Mouse (Mus musculus) lung, adult 2 months (tissue): ENCODE data around the gene Slc16a10. TPM values are rescaled to one million over a fixed set of nuclear protein-coding genes. Genes with fewer than 3 reads are reported as not detected.

Source experiments
- DNase-seq: peaks from one replicate; pipeline ENCODE4 v3.0.0; 2022
- H3K4me1 ChIP-seq: fragments of 200-500 bp; 2 replicates; pipeline ENCODE4 v1.6.1; 2011; ENCODE audit warnings: low read length; ENCODE audit not compliant: control insufficient read depth, insufficient read depth
- H3K4me3 ChIP-seq: fragments of 200-500 bp; replicated peaks from 2 replicates; pipeline ENCODE3; 2011; ENCODE audit warnings: low read depth, mild to moderate bottlenecking, control low read depth, low read length; ENCODE audit errors: extremely low read depth
- CTCF ChIP-seq: fragments of 200-500 bp; IDR thresholded peaks from 2 replicates; pipeline ENCODE4 v1.5.1; 2011; ENCODE audit warnings: mild to moderate bottlenecking, low read length, control low read depth; ENCODE audit not compliant: insufficient read depth
- POLR2A ChIP-seq: fragments of 200-500 bp; IDR thresholded peaks from 2 replicates; pipeline ENCODE4 v1.6.1; 2011; ENCODE audit warnings: low read depth, mild to moderate bottlenecking, control low read depth, low read length, borderline replicate concordance; ENCODE audit errors: extremely low read depth
- WGBS: fragments of 180-500 bp; shearing (Covaris S2); methylation state at CpG from one replicate; pipeline ENCODE4 v1.1.7; 2018; 5-methylcytosine and 5-hydroxymethylcytosine counted together
- polyA plus RNA-seq: library from polyadenylated mRNA; depleted of rRNA; stranded (reverse); fragments of >200 nt; gene quantifications from 2 replicates; pipeline ENCODE4 v1.2.3, GENCODE M21; 2012

Gene Slc16a10
- polyA plus RNA-seq, 1 experiment = 20.7 TPM

DNA sequence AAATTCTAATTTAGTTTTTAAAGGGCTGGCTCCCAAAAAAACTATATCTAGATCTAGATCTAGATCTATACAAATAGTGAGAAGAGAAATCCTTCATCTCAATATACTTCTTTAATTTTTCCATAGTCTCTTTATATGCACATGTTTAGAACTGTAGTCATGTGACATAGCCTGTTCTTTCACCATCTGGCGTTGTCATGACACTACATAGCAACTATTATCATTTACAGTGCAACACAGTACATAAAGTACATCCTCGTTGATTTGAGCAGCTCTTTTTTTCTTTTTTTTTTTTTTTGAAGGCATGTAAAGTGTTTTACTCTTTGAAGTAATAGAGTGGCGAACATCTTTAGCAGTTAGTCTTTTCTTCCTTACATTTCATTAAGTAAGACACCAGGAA, 22.6 kb downstream of the Slc16a10 start:
- Histone ChIP-seq H3K4me3 (no peak overlapping the region), H3K4me1 (no peaks in the 10 kb centered on the region)
- 74% methylated on average over 3 of the region's 3 CpGs for WGBS
- no peak for DNase-seq
- TF ChIP-seq POLR2A (no peak), CTCF (no peak)

DNA sequence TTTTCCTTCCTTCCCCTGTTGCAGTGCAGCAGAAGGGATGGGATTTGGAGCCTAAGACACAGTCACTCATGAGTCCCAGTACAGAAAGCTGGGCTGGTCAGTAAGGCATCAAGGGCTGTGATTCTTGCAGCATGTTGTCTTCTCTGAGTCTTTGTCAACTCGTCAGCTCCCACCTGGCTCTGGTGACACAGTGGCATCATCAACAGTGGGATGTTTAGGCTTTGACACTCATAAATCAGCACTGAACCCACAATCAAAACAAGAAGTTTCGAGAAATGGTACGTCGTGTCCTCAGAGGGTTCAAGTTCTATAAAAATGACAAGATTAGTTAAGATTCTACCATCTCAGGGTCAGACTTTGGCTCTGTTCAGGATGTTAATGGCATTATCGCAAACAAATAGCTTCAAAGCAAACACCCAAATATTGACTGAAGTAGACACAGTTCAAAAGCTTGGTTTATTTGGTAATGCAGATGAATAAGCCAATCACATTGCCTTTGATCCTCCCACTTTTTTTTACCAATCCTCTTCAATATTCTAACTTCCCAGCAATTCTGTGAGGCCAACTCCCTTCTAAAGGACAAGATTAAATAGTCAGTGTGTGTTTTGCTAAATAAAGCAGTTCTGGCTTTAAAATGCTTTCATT, 23.2 kb downstream of the Slc16a10 start:
- no peak for TF ChIP-seq POLR2A
- TF ChIP-seq CTCF = no peak
- WGBS = 80% methylated on average over 5 of the region's 5 CpGs
- Histone ChIP-seq H3K4me3 (no peak overlapping the region), H3K4me1 (no peaks in the 10 kb centered on the region)
- DNase-seq = no peak

DNA sequence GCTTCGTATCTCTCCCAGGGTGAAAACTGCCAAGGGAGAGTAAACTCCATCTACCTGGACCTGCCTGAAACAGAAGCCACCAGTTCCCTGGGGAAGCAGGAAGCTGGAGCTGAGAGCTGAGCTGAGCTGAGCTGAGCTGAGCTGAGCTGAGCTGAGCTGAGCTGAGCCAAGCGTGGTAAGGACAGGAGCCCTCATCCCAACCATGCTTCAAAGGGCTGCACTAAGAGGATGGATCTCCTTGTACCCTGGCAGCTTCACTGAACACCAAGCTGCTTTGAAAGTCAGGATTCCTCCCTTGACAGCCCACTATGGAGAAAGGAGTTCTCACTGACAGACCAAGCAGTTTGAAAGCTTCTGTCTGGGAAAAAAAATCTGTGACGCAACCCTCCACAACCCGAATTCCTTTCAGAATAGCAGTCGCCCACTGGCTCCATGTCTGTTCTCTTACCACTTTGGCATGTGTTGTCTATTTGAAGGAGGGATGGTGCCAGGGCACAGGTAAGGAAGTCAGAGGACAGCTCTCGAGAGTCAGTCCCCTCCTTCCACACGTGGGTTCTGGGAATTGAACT, 28.5 kb downstream of the Slc16a10 start:
- peaks cover 2% of the 10 kb centered on the region; the same call in 1 of the 2 replicates for H3K4me1 ChIP-seq
- no peak for DNase-seq
- 66% methylated on average over 7 of the region's 7 CpGs for WGBS
- H3K4me3 ChIP-seq = no peak overlapping the region
- no peak for TF ChIP-seq CTCF
- no peak for TF ChIP-seq POLR2A

DNA sequence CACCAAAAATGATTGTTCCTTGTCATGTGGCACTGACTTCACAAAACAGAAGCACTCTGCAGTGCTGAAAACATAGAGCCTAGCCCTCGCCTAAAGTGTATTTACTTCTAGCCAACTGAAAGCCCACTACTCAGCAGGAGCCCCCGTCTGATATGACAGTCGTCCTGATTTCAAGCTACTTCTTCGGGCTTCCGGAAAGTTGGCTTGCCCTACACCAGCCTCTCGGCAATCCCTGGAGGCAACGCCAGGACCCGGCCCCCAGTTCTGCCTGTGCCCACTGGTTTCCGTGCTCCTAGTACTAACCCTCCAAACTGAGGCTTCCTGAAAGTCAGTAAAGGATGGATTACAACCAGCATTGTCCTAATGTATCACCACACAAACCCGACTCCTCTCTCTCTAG, 29.8 kb downstream of the Slc16a10 start:
- TF ChIP-seq CTCF = no peak
- TF ChIP-seq POLR2A = no peak
- 86% methylated on average over 10 of the region's 10 CpGs for WGBS
- no peak for DNase-seq
- Histone ChIP-seq H3K4me1 (peaks cover 4% of the 10 kb centered on the region; the same call in 1 of the 2 replicates), H3K4me3 (no peak overlapping the region)

DNA sequence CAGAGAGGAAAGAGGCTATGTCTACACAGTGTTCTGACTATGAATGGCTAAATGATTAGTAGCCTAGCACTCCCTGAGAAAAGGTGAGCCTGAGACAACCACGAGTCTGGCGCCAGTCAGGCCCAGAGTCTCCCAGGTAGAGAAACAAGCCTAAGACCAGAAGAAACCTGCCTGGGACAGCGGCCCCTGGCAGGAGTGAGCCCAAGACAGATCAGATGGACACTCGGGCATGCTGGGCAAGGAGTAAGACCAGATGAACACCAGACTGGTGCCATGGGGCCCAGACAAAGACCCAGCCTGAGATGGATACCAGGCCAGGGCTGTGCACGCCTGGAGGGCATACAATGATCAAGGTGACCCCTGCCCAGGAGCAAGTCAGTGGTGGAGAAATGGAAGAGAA, 32.5 kb downstream of the Slc16a10 start:
- WGBS = 86% methylated on average over 5 of the region's 5 CpGs
- no peak overlapping the region for H3K4me3 ChIP-seq
- peaks cover 4% of the 10 kb centered on the region; the same call in 1 of the 2 replicates for H3K4me1 ChIP-seq
- no peak for DNase-seq
- TF ChIP-seq POLR2A (no peak), CTCF (no peak)

DNA sequence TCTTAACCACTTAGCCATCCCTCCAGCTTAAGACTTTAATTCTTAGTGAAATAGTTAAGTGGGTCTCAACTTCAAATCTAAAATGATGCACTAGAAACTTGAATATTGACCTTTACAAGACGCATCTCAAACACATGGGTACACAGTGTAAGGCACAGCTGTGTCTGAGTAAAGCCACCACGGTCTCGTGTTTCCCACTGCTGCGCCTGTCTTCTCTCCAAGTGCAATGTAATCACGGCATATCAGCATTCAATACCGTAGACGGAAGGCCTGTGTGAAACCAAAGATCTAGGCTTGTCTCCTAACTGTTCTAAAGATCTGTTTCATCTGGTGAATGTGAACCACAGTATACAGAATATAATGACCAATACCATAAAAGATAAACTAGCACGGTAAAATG, 33.1 kb downstream of the Slc16a10 start:
- no peak for DNase-seq
- WGBS = 80% methylated on average over 8 of the region's 8 CpGs
- peaks cover 4% of the 10 kb centered on the region; the same call in 1 of the 2 replicates for H3K4me1 ChIP-seq
- TF ChIP-seq POLR2A = no peak
- no peak for TF ChIP-seq CTCF
- no peak overlapping the region for H3K4me3 ChIP-seq

DNA sequence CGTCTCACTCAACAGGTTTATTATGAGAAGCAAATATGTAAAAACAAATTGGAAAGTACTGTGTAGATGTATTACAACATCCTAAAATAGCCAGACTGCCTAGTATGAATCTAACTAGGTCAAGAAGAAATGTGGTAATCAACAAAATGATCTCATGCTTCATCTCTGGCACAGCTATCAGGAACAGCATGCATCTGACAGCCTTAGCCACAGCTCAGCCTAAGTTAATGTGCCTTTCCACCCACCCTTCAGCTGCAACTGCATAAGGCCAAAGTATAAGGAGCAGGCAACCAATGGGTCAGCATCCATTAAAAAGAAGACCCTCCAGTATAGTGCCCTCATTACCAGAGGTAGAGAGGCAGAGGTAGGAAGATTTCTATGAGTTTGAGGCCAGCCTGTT, 34.1 kb downstream of the Slc16a10 start:
- WGBS = 41% methylated on average over 1 of the region's 1 CpGs
- no peak for DNase-seq
- H3K4me1 ChIP-seq = 0 out of 2 replicates have a peak, but pooled peaks cover 2% of the 10 kb centered on the region
- no peak overlapping the region for H3K4me3 ChIP-seq
- TF ChIP-seq CTCF = no peak

DNA sequence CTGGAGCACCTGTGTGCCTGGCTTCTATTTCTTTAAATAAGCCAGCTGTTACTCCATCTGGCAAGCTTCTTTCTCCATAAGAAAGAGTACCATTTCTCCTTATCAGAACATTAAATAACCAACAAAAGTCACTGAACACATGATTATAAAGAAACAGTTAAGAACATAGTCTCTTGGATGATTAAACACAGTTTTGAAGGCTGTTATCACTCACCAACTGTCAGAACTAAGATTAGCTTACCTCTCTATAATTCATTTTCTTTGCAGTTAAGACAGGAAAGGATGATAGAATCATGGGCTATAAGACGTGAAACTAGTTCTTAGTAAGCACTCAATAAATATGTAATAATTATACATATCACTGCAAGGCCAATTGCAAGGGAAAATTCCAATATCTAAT, 36.9 kb downstream of the Slc16a10 start:
- TF ChIP-seq POLR2A (no peak), CTCF (no peak)
- no peak for DNase-seq
- Histone ChIP-seq H3K4me3 (no peak overlapping the region), H3K4me1 (0 out of 2 replicates have a peak, but pooled peaks cover 2% of the 10 kb centered on the region)
- 72% methylated on average over 1 of the region's 1 CpGs for whole genome bisulfite sequencing

DNA sequence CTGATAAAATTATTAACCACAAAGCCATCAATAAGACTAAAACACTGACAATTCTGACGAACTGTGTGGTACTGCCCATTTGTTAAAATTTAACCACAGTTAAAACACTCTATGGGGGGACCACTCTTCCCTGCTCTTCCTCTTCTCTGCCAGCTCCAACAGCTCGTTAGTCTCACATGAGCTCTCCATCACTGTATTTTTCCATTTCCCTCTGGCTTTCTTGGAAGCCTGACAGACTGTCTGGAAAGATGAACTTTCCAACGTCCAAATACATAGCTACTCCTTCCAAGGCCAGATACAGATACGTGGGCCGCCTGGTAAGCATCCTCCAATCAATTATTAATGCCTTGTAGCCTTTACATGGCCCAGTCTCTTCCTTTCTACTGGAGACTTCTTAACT, 38.3 kb downstream of the Slc16a10 start:
- TF ChIP-seq CTCF (no peak), POLR2A (no peak)
- no peak overlapping the region for H3K4me3 ChIP-seq
- WGBS = 55% methylated on average over 5 of the region's 5 CpGs
- H3K4me1 ChIP-seq = 0 out of 2 replicates have a peak, but pooled peaks cover 2% of the 10 kb centered on the region
- no peak for DNase-seq

DNA sequence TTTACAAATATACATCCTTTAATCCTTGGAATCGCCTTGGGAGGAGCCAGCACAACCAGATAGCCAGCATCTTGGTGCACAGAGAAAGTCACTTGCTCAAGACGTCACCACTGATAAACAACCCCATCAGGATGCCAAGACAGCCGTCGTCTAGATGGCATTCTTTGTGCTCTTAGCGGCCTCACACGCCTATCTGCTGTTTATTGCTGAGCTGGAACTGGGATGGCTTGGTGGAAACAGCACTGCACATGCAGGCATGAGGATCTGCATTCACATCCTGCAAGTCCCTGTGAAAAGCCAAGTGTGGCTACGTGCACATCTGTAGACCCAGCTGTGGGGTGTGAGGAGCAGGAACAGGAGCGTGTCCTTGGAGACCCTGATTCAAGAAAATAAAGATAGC, 39.1 kb downstream of the Slc16a10 start:
- WGBS = 56% methylated on average over 8 of the region's 8 CpGs
- H3K4me1 ChIP-seq = 0 out of 2 replicates have a peak, but pooled peaks cover 2% of the 10 kb centered on the region
- no peak for TF ChIP-seq POLR2A
- no peak for DNase-seq
- H3K4me3 ChIP-seq = no peak overlapping the region
